Mouse (Mus musculus): ENCODE results near the gene Glis2.

Gene Glis2

DNA sequence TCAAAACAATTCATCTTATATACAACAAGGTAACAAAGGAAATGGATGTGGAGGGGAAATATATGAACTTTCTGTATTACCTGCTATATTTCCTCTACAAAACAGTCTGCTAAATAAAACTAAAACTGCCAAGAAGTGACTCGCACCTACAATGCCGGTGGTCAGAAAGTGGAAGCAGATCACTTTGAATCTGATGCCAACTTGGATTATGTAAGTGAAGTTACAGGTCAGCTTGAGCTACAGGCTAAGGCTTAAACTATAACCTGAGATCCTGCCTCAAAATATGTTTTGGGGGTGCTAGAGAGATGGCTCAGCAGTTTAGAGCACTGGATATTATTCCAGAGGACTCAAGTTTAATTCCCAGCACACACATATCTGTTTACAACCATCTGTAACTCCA, 71.2 kb downstream of the Glis2 start:
- no peak for DNase-seq

DNA sequence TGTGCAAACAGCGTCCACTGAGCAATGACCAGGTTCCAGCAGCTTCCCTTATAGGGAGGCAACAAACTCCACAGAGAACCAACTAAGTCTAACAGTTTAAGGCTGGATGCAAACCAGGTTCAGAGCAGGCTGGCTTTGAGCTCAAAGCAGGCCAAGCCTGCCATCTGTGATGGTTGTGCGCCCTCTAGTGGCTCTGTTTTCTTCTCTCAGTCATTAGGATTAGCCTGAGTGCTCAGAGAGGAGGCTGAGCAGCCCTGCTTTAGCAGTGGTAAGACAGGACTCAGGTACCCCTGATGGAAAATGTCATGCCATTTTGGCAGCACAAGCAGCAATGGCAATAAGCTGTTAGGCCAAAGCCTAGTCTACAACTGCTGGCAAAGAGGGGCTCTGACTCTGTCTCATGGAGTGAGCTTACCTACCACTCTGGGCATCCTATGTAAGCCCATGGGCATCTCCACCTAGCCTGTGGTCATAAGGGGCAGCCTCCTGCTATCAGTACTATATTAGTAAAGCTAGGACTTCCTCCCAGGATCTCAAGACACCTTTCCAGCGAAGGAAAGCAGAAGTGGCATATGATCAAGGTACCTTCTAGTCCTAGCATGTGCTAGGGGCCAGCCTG, 72.8 kb downstream of the Glis2 start:
- DNase-seq: peak; percentile 95

DNA sequence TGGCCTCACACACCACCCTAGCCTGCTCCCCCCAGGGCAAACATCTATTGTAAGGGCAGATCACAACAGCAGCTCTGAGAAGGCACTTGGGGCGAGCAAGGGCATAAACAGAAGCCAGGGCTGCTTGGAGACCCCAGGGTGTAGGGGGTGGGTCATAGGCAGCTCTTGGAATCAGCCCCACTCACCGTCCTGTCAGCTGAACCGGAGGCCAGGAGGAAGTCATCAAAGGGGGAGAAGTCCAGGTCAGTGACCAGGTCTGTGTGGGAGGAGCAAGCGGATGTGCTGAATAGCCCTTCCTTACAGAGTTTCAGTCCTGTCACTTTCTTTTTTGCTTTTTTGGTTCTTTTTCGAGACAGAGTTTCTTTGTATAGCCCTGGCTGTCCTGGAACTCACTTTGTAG, 75.8 kb downstream of the Glis2 start:
- no peak for DNase-seq

DNA sequence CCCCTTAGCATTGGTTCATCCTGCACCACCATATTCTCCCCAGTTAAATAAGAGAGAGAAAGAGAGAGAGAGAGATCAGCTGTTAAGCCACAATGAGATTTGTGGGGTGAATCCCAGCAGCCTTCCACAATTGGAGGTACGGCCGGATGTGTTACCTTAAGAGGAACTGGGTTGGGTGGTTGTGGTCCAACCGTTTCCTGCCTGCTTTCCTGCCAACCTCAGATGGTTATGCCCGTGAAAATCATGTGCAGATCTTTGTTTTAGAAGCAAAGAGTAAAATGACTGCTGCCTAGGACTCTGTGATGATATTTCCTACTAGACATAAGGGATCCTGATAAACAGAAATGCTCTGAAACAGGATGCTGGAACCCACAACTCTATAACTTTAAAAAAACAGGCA, 79.6 kb downstream of the Glis2 start:
- no peak for DNase-seq
